Mouse (Mus musculus) macrophage (primary cell): ENCODE measurements around the gene Ptpn1. TPM values are rescaled to one million over a fixed set of nuclear protein-coding genes. Genes with fewer than 3 reads are reported as not detected.

Source experiments
- H3K27ac ChIP-seq: fragments of 350-480 bp; formaldehyde crosslinking; 2 replicates; pipeline ENCODE4 v1.9.0; 2021
- H3K36me3 ChIP-seq: fragments of 350-480 bp; formaldehyde crosslinking; 2 replicates; pipeline ENCODE4 v1.9.0; 2021; ENCODE audit errors: inconsistent target
- H3K4me3 ChIP-seq: fragments of 350-480 bp; formaldehyde crosslinking; 2 replicates; pipeline ENCODE4 v1.9.0; 2021; ENCODE audit errors: inconsistent target
- H3K79me2 ChIP-seq: fragments of 350-480 bp; formaldehyde crosslinking; 2 replicates; pipeline ENCODE4 v1.9.0; 2021; ENCODE audit errors: inconsistent target
- WGBS: methylation state at CpG from one replicate; pipeline ENCODE4 v1.1.7; 2026; ENCODE audit warnings: inconsistent platforms; ENCODE audit not compliant: missing documents; 5-methylcytosine and 5-hydroxymethylcytosine counted together
- polyA plus RNA-seq: library from polyadenylated mRNA; stranded (reverse); fragments of 250-400 nt; gene quantifications from 3 replicates; pipeline ENCODE4 v1.2.4, GENCODE M21; 2018; ENCODE audit warnings: inconsistent platforms

Ptpn1 gene
- polyA plus RNA-seq, 1 experiment from 2014 or later, result 381 TPM

DNA sequence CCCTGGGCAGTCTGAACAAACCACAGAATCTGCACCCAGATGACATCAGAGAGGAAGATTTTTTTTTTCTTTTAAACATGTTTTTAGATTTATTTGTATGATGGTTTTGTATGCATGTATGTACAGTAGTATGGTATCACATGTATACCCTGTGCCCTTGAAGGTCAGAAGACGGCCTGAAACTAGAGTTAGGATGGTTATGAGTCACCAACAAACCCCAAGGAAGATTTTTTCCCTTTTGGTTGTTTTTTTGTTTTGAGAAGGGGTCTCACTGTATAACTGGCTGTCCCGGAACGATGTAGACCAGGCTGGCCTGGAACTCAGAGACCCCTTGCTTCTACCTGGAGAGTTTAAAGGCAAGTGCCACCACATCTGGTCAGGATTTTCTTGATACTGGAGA lies 882 bp upstream of the Ptpn1 start:
- peaks cover 37% of the 10 kb centered on the region for H3K79me2 ChIP-seq
- peak overlapping the region; percentile 78 for H3K27ac ChIP-seq
- no peak overlapping the region for H3K4me3 ChIP-seq
- H3K36me3 ChIP-seq, result 0 out of 2 replicates have a peak, but pooled peaks cover 7% of the 10 kb centered on the region
- 93% methylated on average over 3 of the region's 3 CpGs for WGBS

- Histone ChIP-seq H3K27ac (peak overlapping the region; percentile 73), H3K36me3 (peaks cover 7% of the 10 kb centered on the region; the same call in 1 of the 2 replicates), H3K4me3 (peak overlapping the region; percentile 89), H3K79me2 (peaks cover 55% of the 10 kb centered on the region)
- 2% methylated on average over 17 of the region's 18 CpGs for whole genome bisulfite sequencing
Observed at GRCm38 (mm10) chr2:167932727-167933231, 922 bp downstream of the Ptpn1 start.

- Histone ChIP-seq H3K79me2 (peaks cover 62% of the 10 kb centered on the region), H3K27ac (peak overlapping the region; percentile 73), H3K4me3 (peak overlapping the region; percentile 89), H3K36me3 (peaks cover 7% of the 10 kb centered on the region; the same call in 1 of the 2 replicates)
- WGBS, result 47% methylated on average over 6 of the region's 7 CpGs
Observed at GRCm38 (mm10) chr2:167933397-167933796, 1.5 kb downstream of the Ptpn1 start.

DNA sequence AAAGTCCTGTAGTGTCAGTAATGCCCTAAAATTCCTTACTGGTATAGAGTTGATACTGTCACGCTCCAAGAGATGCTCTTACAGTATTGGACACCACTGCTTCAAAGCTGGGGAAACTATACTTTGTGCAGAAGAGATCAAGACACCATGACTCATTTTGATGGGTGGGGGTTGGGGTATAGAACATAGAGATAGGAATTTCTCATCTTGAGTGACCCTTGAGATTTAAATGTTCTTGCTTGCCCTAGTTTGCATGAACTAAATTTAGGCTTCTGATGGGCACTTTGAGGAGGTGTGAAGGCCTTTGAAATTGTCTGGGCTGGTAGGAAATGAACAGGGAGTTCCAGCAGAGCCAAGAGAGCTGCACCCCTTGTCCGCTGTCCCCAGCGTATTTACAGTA lies 4.1 kb downstream of the Ptpn1 start:
- no peak overlapping the region for H3K27ac ChIP-seq
- peaks cover 7% of the 10 kb centered on the region; the same call in 1 of the 2 replicates for H3K36me3 ChIP-seq
- H3K79me2 ChIP-seq, result peaks cover 87% of the 10 kb centered on the region
- no peak overlapping the region for H3K4me3 ChIP-seq
- 100% methylated on average over 3 of the region's 3 CpGs for WGBS

DNA sequence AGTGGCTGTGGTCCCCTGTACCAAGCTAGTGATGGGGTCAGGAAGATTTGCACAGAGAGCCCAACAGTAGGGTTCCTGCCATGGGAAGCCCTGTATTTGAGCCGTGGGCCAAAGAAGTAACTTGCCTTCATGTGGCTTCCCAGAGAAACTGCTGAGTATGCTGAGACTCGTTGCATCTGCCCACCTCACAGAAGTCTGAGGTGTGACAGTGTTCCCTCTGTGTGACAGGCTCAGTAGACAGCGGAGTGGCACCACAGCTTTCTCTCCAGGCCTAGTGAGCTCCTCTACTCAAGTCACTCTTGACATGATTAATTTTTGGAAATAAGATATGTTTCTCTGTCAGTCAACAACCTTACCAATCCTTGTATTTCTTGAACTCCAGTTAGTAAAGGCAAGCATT lies 6.9 kb downstream of the Ptpn1 start:
- 72% methylated on average over 3 of the region's 3 CpGs for WGBS
- Histone ChIP-seq H3K79me2 (peaks cover 100% of the 10 kb centered on the region), H3K36me3 (peaks cover 7% of the 10 kb centered on the region; the same call in 1 of the 2 replicates), H3K27ac (no peak overlapping the region), H3K4me3 (no peak overlapping the region)

GRCm38 (mm10) chr2:167939204-167939603 lies 7.3 kb downstream of the Ptpn1 start:
- Histone ChIP-seq H3K4me3 (no peak overlapping the region), H3K27ac (no peak overlapping the region), H3K36me3 (peaks cover 7% of the 10 kb centered on the region; the same call in 1 of the 2 replicates), H3K79me2 (peaks cover 100% of the 10 kb centered on the region)
- 50% methylated on average over 4 of the region's 4 CpGs for WGBS

DNA sequence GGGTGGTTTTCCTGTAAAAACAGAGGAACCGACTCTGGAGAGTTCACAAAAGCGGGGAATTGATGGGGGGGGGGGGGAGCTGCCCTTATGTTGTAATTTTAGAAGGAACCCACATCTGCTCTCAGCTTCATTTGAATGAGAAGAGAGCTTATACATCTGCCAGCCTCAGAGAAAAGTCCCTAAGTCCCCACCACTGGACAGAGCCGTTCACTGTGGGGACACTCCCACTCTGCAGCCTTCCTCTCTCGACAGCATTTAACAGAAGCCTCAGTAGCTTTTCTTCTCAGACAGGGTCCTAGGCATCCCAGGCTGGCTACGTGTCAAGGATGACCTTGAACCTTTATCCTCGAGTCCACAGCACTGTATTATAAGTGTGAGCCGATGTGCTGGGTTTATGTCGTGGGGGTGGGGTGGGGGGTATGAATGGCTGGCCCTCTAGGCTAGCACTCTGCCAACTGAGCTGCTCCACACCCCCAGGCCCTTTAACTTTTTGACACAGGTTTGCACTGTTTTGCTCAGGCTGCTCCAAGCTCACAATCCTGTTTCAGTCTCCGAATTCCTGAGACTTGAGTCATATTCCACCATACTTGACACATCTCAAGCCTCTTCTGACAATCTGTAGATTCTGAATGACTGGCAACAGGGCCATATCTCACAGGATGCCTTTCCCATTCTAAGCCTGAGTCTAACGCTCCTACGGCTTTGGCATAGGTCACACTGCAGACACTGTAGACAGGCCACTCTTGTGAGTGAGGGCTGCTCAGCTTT lies 8.0 kb downstream of the Ptpn1 start:
- Histone ChIP-seq H3K27ac (no peak overlapping the region), H3K79me2 (peaks cover 100% of the 10 kb centered on the region), H3K4me3 (no peak overlapping the region), H3K36me3 (peaks cover 7% of the 10 kb centered on the region; the same call in 1 of the 2 replicates)
- WGBS, result 69% methylated on average over 9 of the region's 11 CpGs

DNA sequence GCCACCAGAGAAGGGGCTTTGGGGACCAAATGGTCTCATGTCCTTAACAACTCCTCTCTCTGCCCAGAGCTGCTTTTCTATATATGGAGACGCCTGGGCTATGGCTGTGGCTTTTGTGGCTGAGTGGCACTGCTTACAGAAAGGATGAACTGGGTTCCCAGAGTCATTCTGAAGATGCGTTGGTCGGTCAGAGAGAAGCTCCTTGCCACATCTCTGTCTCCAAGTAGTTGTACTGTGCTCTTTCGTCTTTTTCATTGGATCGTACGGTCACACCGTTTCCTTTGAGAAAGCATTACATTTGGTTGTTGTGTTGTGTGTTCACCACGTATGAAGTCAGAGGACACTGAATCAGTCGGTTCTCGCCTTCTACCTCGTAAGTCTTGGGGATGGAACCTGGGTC lies 8.8 kb downstream of the Ptpn1 start:
- Histone ChIP-seq H3K36me3 (peaks cover 2% of the 10 kb centered on the region; the same call in 1 of the 2 replicates), H3K79me2 (peaks cover 100% of the 10 kb centered on the region), H3K4me3 (no peak overlapping the region), H3K27ac (no peak overlapping the region)
- 66% methylated on average over 11 of the region's 11 CpGs for WGBS

DNA sequence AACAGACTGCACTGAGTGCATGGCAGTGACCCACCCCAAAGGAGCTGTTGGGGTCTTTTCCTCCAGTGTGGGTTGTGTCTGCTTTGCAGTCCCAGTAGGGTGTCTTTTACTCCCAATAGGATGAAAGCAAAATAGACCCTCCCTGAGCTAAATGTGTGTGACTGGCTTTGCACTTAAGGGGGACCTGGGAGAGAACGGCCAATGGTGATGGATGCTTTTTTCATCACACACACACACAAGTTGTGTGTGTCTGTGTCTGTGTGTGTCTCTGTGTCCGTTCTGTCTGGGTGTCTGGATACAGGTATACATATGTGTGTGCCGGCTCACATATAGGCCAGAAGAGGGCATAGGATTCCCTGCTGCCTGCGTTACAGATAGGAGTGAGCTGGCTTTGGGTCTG lies 9.5 kb downstream of the Ptpn1 start:
- H3K36me3 ChIP-seq, result no peaks in the 10 kb centered on the region; the same call in 1 of the 2 replicates
- WGBS, result 90% methylated on average over 2 of the region's 4 CpGs
- H3K4me3 ChIP-seq, result no peak overlapping the region
- H3K79me2 ChIP-seq, result peaks cover 100% of the 10 kb centered on the region
- H3K27ac ChIP-seq, result peak overlapping the region; percentile 73

DNA sequence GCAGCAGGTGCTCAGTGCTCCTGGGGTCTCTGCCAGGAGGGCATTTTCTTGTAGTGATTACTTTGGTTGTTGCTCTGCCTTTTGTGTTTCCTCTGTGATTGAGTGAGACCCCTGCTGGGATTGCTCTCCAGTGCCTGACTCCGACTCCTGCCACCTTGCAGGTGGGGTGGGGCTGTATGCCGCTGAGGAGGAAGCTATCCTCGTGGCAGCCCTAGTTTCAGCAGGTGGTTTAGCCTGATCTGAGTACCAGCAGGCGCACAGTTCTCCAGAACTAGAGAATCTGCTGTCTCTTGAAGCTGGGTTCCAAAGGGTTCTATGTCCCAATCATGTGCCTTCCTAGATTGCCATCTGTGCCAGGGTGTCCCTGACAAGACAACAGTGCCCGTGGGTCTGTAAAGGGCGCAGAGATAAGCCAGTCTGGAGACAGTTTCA lies 9.9 kb downstream of the Ptpn1 start:
- 43% methylated on average over 6 of the region's 6 CpGs for WGBS
- Histone ChIP-seq H3K36me3 (no peaks in the 10 kb centered on the region; the same call in 1 of the 2 replicates), H3K79me2 (peaks cover 100% of the 10 kb centered on the region), H3K27ac (peak overlapping the region; percentile 73), H3K4me3 (no peak overlapping the region)

- peaks cover 100% of the 10 kb centered on the region for H3K79me2 ChIP-seq
- H3K36me3 ChIP-seq, result no peaks in the 10 kb centered on the region; the same call in 1 of the 2 replicates
- H3K27ac ChIP-seq, result peak overlapping the region; percentile 73
- 27% methylated on average over 8 of the region's 8 CpGs for WGBS
- no peak overlapping the region for H3K4me3 ChIP-seq
Observed at GRCm38 (mm10) chr2:167942199-167942925, 10.5 kb downstream of the Ptpn1 start.

DNA sequence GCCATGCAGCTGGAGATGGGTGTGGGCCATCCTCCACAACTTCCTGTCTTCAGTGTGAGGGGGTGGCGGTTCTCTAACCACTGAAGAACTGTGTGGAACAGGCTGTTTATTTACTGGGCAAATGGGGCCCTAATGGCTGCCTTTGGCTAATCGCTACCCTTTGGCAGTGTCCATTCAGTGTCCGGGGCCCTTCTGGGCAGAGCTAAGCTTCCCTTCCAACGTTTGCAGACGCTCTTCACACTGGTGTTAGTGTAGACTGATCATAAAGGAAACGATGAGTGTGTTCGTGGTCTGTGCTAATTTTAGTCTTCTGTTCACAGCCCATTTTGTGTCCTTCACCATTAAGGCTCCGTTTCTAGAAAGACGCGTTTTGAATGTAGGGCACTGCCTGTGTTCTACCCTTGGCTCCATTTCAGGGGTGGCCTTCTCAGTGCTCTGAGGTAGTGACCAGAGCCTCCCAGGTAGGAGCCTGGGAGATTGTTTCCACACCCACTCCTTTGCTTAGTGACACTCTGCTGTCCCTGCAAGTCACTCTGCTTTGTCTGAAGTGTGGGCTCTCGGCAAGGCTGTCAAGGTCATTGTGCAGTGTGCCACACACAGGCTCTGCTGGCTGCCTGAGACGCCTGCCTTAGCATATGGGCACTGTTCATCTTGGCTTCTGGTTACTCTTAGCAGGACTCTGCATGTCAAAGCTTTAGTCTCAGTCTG lies 11.2 kb downstream of the Ptpn1 start:
- WGBS, result 12% methylated on average over 11 of the region's 12 CpGs
- Histone ChIP-seq H3K27ac (peak overlapping the region; percentile 73), H3K79me2 (peaks cover 100% of the 10 kb centered on the region), H3K4me3 (no peak overlapping the region), H3K36me3 (no peaks in the 10 kb centered on the region; the same call in 1 of the 2 replicates)

DNA sequence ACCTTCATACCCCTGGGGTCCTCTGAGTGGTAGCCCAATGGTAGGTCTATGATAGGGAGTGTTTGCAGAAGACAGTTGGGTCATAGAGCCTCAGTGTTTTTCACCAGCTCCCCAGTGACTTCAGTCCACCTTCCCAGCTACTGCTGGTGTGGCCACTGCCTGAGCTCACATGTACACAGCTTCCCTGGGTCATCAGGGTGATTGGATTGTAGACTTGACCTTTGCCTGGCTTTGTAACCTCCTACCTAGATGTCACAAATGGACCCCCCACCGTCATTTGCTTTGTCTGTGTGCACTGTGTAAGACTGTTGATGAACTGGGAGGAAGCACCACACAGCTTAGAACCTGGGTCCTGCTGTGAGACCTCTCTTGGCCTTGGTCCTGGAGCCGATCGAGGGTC lies 12.3 kb downstream of the Ptpn1 start:
- WGBS, result 83% methylated on average over 3 of the region's 3 CpGs
- no peak overlapping the region for H3K4me3 ChIP-seq
- H3K79me2 ChIP-seq, result peaks cover 96% of the 10 kb centered on the region
- H3K27ac ChIP-seq, result no peak overlapping the region
- H3K36me3 ChIP-seq, result no peaks in the 10 kb centered on the region; the same call in 1 of the 2 replicates

DNA sequence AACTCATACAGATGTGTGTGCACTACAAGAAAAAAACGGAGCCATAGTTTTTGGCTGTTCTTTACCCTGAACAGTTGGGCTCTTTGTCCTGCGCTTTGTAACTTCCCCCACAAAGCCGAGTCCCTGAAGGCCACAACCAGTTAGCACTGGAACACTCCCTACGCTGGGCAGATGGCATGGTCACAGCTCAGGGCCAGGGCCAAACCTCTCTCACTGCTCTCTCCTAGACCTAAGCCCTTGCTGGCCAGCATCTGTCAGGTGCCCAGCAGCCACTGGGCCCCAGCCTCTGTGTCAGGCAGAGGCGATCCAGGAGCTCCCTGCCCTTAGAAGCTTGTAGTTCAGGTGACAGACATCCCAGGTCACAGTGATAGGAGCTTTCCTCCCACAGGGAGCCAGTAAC lies 13.6 kb downstream of the Ptpn1 start:
- WGBS, result 84% methylated on average over 5 of the region's 5 CpGs
- H3K4me3 ChIP-seq, result no peak overlapping the region
- no peaks in the 10 kb centered on the region; the same call in 1 of the 2 replicates for H3K36me3 ChIP-seq

More for the DNA sequence above, 13.6 kb downstream of the Ptpn1 start:
- Histone ChIP-seq H3K27ac (no peak overlapping the region), H3K79me2 (peaks cover 93% of the 10 kb centered on the region)
